Mouse (Mus musculus): ENCODE data around the gene Zic3. TPM values are rescaled to one million over a fixed set of nuclear protein-coding genes. Genes with fewer than 3 reads are reported as not detected.
A peak's percentile ranks its signal among the peaks of the same experiment; 100 is the strongest.

Gene Zic3
- polyA plus RNA-seq, 1 experiment from 2014 or later, result 13.8 TPM

DNA sequence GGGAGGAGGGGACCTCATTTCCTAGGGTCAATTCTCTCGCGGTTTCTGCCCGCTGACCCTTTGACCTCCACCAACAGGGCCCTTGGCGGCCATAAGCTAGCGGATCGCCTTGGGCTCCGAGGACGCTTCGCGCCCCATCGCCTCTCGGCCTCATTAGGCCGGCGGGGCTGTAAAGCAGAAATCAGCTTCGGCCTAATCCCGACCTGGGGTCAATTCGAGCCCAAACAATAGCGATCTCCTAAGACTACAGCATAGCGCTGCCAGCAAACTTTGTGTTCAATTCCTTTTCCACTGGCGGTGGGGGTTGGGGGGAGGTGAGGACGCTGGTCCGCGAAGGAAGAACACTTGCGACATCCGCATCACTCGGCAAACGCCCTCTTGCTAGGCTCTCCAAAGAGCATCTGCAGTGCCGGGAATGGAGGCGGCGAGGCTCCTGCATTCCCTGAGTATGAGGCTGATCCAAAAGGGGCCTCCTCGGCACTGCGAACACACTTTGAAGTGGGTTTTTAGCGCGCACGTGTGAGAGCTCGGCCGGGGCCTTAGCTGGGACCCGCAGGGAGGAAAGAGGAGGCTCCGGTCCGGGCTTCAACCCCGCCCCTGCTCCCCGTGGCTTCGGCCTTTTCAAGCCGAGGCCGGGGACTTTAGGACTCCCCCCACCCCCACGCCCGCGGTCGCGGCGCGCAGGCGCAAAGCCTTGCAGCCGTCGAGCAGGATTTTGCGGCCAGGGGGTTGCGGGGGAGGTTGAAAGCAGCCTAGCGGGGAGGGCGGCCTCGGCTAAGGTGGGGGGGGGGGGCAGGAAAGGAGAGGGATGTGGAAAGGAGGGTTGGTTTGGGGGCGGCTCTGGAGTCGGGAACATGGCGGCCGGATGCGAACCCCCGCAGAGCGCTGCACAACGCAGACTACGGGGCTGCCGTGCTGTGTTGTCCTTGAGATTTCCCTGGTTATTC is 15.8 kb downstream of the Zic3 start:
- Histone ChIP-seq H3K27ac (ENCODE audit: low read length) (peak overlapping the region; percentile 60), H3K27me3 (replicated peaks; ENCODE audit: control insufficient read depth, insufficient read depth, low read length) (peaks cover 7% of the 10 kb centered on the region; the same call in 1 of the 2 replicates), H3K9me3 (ENCODE audit: control insufficient read depth, low read length) (no peaks in the 10 kb centered on the region), H3K36me3 (ENCODE audit: control insufficient read depth, insufficient read depth) (no peaks in the 10 kb centered on the region), H3K4me3 (replicated peaks; ENCODE audit: low read length) (peak overlapping the region; percentile 39), H3K4me1 (replicated peaks; ENCODE audit: control insufficient read depth, insufficient read depth, low read length) (no peaks in the 10 kb centered on the region; the same call in none of the 2 replicates), H3K9ac (replicated peaks; ENCODE audit: low read depth, low read length) (peak overlapping the region; percentile 22; the same call in 1 of the 2 replicates), H3K4me2 (ENCODE audit: low read length) (peak overlapping the region; percentile 47)
- 20% methylated on average over 55 of the region's 70 CpGs for WGBS
- ATAC-seq, result peak; percentile 86

DNA sequence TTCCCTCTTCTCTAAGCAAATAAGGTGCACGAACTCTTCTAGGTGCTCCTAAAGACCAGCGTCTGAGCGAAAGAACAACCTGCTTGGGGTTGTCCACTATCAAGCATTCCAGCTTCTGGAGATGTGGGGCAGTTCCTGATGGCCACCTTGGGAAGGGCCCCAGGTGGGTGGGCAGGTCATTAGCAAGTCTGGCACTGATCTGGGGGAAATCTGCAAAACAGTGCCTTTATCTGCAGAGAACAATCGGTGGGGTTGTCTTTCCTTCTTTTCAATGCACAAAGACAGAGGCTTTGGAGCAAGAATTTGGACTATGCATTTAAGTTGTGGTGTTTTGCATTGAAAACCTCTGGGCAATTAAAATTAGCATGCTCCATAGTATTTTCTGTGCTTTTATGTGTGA is 17.2 kb downstream of the Zic3 start:
- no peak overlapping the region for H3K27ac ChIP-seq (ENCODE audit: low read length)
- H3K9ac ChIP-seq (replicated peaks; ENCODE audit: low read depth, low read length), result no peak overlapping the region
- no peak overlapping the region for H3K4me3 ChIP-seq (replicated peaks; ENCODE audit: low read length)
- H3K9me3 ChIP-seq (ENCODE audit: control insufficient read depth, low read length), result no peaks in the 10 kb centered on the region
- no peak overlapping the region for H3K4me2 ChIP-seq (ENCODE audit: low read length)
- peaks cover 7% of the 10 kb centered on the region; the same call in 1 of the 2 replicates for H3K27me3 ChIP-seq (replicated peaks; ENCODE audit: control insufficient read depth, insufficient read depth, low read length)
- H3K4me1 ChIP-seq (replicated peaks; ENCODE audit: control insufficient read depth, insufficient read depth, low read length), result no peaks in the 10 kb centered on the region; the same call in none of the 2 replicates
- 25% methylated on average over 4 of the region's 4 CpGs for WGBS
- no peak for ATAC-seq
- H3K36me3 ChIP-seq (ENCODE audit: control insufficient read depth, insufficient read depth), result no peaks in the 10 kb centered on the region

DNA sequence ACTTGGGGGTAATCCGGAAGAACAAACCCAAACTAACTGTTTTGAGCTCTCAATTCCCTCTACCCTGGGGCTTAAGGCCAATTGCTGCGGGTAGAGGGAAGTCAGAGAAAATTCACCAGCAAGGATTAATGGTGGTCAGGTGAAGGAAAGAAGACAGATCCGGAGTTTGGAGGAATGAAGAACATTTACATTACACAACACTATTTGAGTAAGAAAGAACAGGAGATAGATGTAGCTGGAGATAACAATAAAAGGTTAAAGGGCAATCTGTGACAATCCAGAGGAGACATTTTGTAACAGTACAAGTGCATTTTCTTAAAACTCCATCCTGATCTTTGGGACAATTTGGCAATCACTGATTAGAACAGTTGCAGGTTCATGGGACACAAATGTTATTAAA is 19.4 kb downstream of the Zic3 start:
- H3K36me3 ChIP-seq (ENCODE audit: control insufficient read depth, insufficient read depth), result no peaks in the 10 kb centered on the region
- H3K27me3 ChIP-seq (replicated peaks; ENCODE audit: control insufficient read depth, insufficient read depth, low read length), result peaks cover 4% of the 10 kb centered on the region; the same call in 1 of the 2 replicates
- 63% methylated on average over 3 of the region's 3 CpGs for WGBS
- H3K4me1 ChIP-seq (replicated peaks; ENCODE audit: control insufficient read depth, insufficient read depth, low read length), result no peaks in the 10 kb centered on the region; the same call in none of the 2 replicates
- no peak for ATAC-seq
- H3K4me3 ChIP-seq (replicated peaks; ENCODE audit: low read length), result no peak overlapping the region
- no peaks in the 10 kb centered on the region for H3K9me3 ChIP-seq (ENCODE audit: control insufficient read depth, low read length)
- H3K9ac ChIP-seq (replicated peaks; ENCODE audit: low read depth, low read length), result no peak overlapping the region
- no peak overlapping the region for H3K27ac ChIP-seq (ENCODE audit: low read length)
- no peak overlapping the region for H3K4me2 ChIP-seq (ENCODE audit: low read length)

DNA sequence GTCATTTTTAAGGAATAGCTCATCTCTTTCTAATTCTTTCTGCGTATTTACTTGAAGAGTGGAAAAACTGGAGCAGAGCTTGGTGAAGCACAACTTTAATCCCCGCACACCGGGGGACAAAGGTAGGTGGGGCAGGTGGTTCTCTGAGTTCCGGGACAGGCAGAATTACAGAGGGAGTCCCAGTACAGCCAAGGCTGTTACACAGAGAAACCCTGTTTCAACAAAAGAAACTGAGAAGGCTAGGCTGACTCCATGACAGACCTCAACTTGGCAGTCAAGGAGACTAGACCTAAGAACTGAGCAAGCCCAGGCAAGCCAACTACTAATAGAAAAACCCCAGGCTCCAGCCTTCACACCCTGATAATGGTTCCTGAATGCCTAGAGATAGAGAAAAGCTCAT is 20.0 kb downstream of the Zic3 start:
- Histone ChIP-seq H3K9ac (replicated peaks; ENCODE audit: low read depth, low read length) (no peak overlapping the region), H3K4me1 (replicated peaks; ENCODE audit: control insufficient read depth, insufficient read depth, low read length) (no peaks in the 10 kb centered on the region; the same call in none of the 2 replicates), H3K9me3 (ENCODE audit: control insufficient read depth, low read length) (no peaks in the 10 kb centered on the region), H3K27ac (ENCODE audit: low read length) (no peak overlapping the region), H3K36me3 (ENCODE audit: control insufficient read depth, insufficient read depth) (no peaks in the 10 kb centered on the region), H3K4me2 (ENCODE audit: low read length) (no peak overlapping the region), H3K4me3 (replicated peaks; ENCODE audit: low read length) (no peak overlapping the region), H3K27me3 (replicated peaks; ENCODE audit: control insufficient read depth, insufficient read depth, low read length) (peaks cover 2% of the 10 kb centered on the region; the same call in 1 of the 2 replicates)
- WGBS, result 80% methylated on average over 4 of the region's 4 CpGs
- ATAC-seq, result no peak

All from forebrain, embryonic 16.5 days (tissue).